Mouse (Mus musculus) thymus, postnatal 14 days (tissue): ENCODE measurements around the gene Aff3.
A peak's percentile ranks its signal among the peaks of the same experiment; 100 is the strongest.

Experiments
- DNase-seq: peaks from one replicate; pipeline ENCODE4 v3.0.0; 2021

The Aff3 gene

DNA sequence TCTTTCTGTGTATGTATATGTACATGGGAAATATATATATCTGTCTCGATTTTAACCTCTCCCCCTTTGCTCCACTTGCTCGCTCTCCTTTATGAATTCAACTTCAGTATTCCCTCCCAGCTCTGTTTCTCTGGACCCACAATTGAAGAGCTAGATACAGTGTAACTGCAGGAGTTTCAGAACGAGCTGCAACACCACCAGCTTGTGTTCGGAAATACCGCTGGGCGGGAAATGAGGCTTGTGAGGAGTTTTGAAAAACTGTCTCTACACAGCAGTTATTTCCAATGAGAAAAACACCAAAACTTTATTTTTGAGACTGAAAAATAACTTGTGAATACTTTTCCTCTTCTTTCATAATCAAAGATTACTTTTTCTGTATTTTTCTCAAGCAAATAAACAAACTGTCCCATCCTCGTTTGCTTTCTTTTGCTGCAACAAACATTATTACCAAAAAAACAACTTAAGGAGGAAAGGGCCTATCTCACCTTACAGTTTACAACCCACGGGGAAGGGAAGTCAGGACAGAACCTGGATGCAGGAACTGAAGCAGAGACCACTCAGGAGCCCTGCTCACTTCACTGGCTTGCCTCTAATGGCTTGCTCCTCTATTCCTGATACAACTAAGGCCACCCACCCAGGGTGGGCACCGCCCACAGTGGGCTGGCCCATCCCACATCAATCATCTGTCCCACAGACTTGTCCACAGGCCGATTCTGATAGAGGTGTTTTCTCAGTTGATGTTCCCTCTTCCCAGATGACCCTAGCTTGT is 533.9 kb downstream of the Aff3 start:
- DNase-seq = no peak

- peak; percentile 94 for DNase-seq
Measured at GRCm38 (mm10) chr1:38129501-38130267, 535.1 kb downstream of the Aff3 start, which contains the start of gene Rev1. TSS of gene Rev1 (minus strand) at chr1:38129801.

DNA sequence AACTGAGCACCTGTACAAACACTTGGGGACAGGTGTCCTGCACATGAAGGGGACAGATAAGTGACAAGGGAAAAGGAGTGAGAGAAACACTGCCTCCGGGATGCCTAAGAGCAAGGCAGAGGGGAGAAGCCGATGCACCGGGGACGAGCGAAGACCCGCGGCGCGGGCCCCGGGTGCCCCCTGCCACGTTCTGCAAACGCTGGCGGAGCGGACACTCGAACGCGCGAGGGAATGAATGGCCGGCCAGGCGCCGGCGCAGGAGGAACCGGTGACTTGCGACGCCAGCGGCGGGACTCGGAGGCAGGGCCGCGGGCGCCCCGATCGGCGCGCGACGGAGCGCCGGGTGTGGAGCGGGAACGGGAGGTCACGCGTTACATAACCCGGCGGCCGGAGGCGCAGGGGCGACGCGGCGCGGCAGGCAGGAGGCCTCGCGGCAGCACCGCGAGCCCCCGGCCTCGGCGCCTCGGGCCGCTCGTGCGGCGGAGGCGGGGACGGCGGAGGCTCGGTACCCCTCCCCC is 535.8 kb downstream of the Aff3 start:
- peak; percentile 62 for DNase-seq
